8 mouse cellular contexts compared by ENCODE assay signal in the genomic region with DNA sequence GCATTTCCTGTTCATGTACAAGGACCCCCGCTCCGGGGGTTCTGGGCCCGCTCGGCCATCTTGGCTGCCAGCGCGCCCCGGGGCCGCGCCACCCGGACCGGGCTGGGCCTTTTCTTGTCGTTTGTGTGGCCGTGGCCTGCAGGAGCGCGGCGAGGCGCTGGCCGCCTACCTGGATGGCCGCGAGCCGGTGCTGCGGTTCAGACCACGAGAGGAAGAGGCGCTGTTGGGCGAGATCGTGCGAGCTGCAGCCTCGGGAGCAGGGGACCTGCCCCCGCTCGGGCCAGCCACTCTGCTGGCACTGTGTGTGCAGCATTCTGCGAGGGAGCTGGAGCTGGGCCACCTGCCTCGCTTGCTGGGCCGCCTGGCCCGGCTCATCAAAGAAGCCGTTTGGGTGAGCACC. TPM values are rescaled to one million over a fixed set of nuclear protein-coding genes. Genes with fewer than 3 reads are reported as not detected.
DNase-seq lines count a peak whose midpoint lies in the region; ATAC-seq and TF ChIP-seq lines count a peak whose summit lies in the region.

No protein-coding gene starts in this region.

- 20% methylated on average over 28 of the region's 35 CpGs for WGBS in heart, postnatal 0 days
- 36% methylated on average over 35 of the region's 35 CpGs for WGBS in liver, embryonic 11.5 days
- WGBS in stomach, embryonic 16.5 days: 18% methylated on average over 35 of the region's 35 CpGs

- H3K27ac ChIP-seq in heart, postnatal 0 days (ENCODE audit: low read depth): 0 out of 2 replicates have a peak overlapping the region, but pooled peaks have one; percentile 11
- H3K27ac ChIP-seq in liver, embryonic 11.5 days (ENCODE audit: low read depth, low read length): no peak overlapping the region
- no peak overlapping the region for H3K27ac ChIP-seq in stomach, embryonic 16.5 days (ENCODE audit: low read length)

- peak; percentile 37 for TF ChIP-seq CTCF in heart, postnatal 0 days (IDR thresholded peaks at IDR 0.05; ENCODE audit: low read depth)

- H3K4me2 ChIP-seq in heart, postnatal 0 days (ENCODE audit: low read depth, low read length): peak overlapping the region; percentile 50
- H3K4me2 ChIP-seq in liver, embryonic 11.5 days: peak overlapping the region; percentile 54
- H3K4me2 ChIP-seq in stomach, embryonic 16.5 days (ENCODE audit: low read depth, low read length): peak overlapping the region; percentile 48

- no peak overlapping the region; the same call in 1 of the 2 replicates for H3K9ac ChIP-seq in heart, postnatal 0 days (replicated peaks; ENCODE audit: low read depth, low read length)
- H3K9ac ChIP-seq in liver, embryonic 11.5 days (ENCODE audit: low read depth, low read length): peak overlapping the region; percentile 30; the same call in 1 of the 2 replicates
- H3K9ac ChIP-seq in stomach, embryonic 16.5 days (ENCODE audit: low read length): peak overlapping the region; percentile 67

- H3K9me3 ChIP-seq in heart, postnatal 0 days (replicated peaks; ENCODE audit: control insufficient read depth, low read length): no peaks in the 10 kb centered on the region
- H3K9me3 ChIP-seq in liver, embryonic 11.5 days (ENCODE audit: control insufficient read depth, low read length): no peaks in the 10 kb centered on the region
- no peaks in the 10 kb centered on the region for H3K9me3 ChIP-seq in stomach, embryonic 16.5 days (replicated peaks; ENCODE audit: control insufficient read depth, low read length)

- peak overlapping the region; percentile 19 for H3K4me3 ChIP-seq in heart, postnatal 0 days (ENCODE audit: low read depth, low read length)
- H3K4me3 ChIP-seq in liver, embryonic 11.5 days (ENCODE audit: low read depth, low read length): no peak overlapping the region
- H3K4me3 ChIP-seq in stomach, embryonic 16.5 days (replicated peaks; ENCODE audit: low read length): peak overlapping the region; percentile 21

- H3K4me1 ChIP-seq in heart, postnatal 0 days (ENCODE audit: control insufficient read depth, insufficient read depth): no peaks in the 10 kb centered on the region; the same call in 1 of the 2 replicates
- peaks cover 9% of the 10 kb centered on the region for H3K4me1 ChIP-seq in liver, embryonic 11.5 days (replicated peaks; ENCODE audit: control insufficient read depth, insufficient read depth, low read length)
- peaks cover 4% of the 10 kb centered on the region; the same call in 1 of the 2 replicates for H3K4me1 ChIP-seq in stomach, embryonic 16.5 days (ENCODE audit: control insufficient read depth, insufficient read depth, low read length)

- DNase-seq in layer of hippocampus, postnatal 10 days (ENCODE audit: low spot score in 2 of 2): peak; percentile 45 to 56
- no peak for DNase-seq in layer of hippocampus, postnatal 14 days (ENCODE audit: low spot score in 2 of 2)
- DNase-seq in cerebellum, postnatal 14 days: peak; percentile 70 to 80
- DNase-seq in heart, postnatal 0 days (ENCODE audit: low spot score): no peak
- no peak for DNase-seq in liver, embryonic 11.5 days (ENCODE audit: low spot score)
- DNase-seq in MN1 (ENCODE audit: low spot score): no peak

- peaks cover 21% of the 10 kb centered on the region for H3K36me3 ChIP-seq in heart, postnatal 0 days (replicated peaks; ENCODE audit: control insufficient read depth, insufficient read depth, low read length)
- peaks cover 6% of the 10 kb centered on the region; the same call in 1 of the 2 replicates for H3K36me3 ChIP-seq in liver, embryonic 11.5 days (ENCODE audit: control insufficient read depth, insufficient read depth, low read length)
- H3K36me3 ChIP-seq in stomach, embryonic 16.5 days (ENCODE audit: control insufficient read depth, insufficient read depth, low read length): 0 out of 2 replicates have a peak, but pooled peaks cover 3% of the 10 kb centered on the region

- ATAC-seq in heart, postnatal 0 days (ENCODE audit: insufficient read depth, low read depth): peak; percentile 34; the same call in 1 of the 2 replicates
- ATAC-seq in liver, embryonic 11.5 days (replicated peaks; ENCODE audit: low FRiP score): no peak
- 0 out of 2 replicates have a peak, but pooled peaks have one; percentile 17 for ATAC-seq in stomach, embryonic 16.5 days (ENCODE audit: insufficient read depth, low FRiP score)
- no peak for ATAC-seq in inflammation-experienced regulatory T-cells, adult 6 months

- H3K27me3 ChIP-seq in heart, postnatal 0 days (ENCODE audit: control insufficient read depth, insufficient read depth, low read length): peaks cover 11% of the 10 kb centered on the region
- peaks cover 18% of the 10 kb centered on the region for H3K27me3 ChIP-seq in liver, embryonic 11.5 days (replicated peaks; ENCODE audit: control insufficient read depth, insufficient read depth, low read length)
- no peaks in the 10 kb centered on the region for H3K27me3 ChIP-seq in stomach, embryonic 16.5 days (ENCODE audit: control insufficient read depth, insufficient read depth, low read length)

- TF ChIP-seq EP300 in heart, postnatal 0 days (IDR thresholded peaks at IDR 0.05; ENCODE audit: low read depth): no peak

RNA-seq across cellular contexts. Expression of gene Rasip1, which starts 5.2 kb away (rescaled TPM):
- 10 to 100 TPM; 13.9 to 14.5 TPM for total RNA-seq in layer of hippocampus, postnatal 10 days (2021)
- total RNA-seq in layer of hippocampus, postnatal 14 days (2021): 10 to 100 TPM in 1 of 2 experiments, 1 to 10 TPM in 1; 9.3 to 10.3 TPM
- 68.8 and 77.6 TPM in 2 replicates for total RNA-seq in heart, postnatal 0 days (2014; rRNA removed; ENCODE audit: low replicate concordance)
- polyA plus RNA-seq in heart, postnatal 0 days (2015; fragmentation: Nextera tagmentation; extraction: Ambion mirVana): 13.7 and 14.3 TPM in 2 replicates
- polyA plus RNA-seq in liver, embryonic 11.5 days (2014; fragmentation: Nextera tagmentation; extraction: Ambion mirVana): 8.0 and 9.3 TPM in 2 replicates
- 3.3 and 4.4 TPM in 2 replicates for polyA plus RNA-seq in stomach, embryonic 16.5 days (2015; fragmentation: Nextera tagmentation; extraction: Ambion mirVana)
- under 1 TPM in 1 of 3 experiments, not detected in 2; 0.17 TPM for polyA plus RNA-seq in inflammation-experienced regulatory T-cells, adult 6 months (2017; shearing (Covaris generic))

RNA-seq across cellular contexts. Expression of gene Mamstr, which starts 7.3 kb away (rescaled TPM):
- total RNA-seq in layer of hippocampus, postnatal 10 days (2021): 1 to 10 TPM; 1.7 TPM
- 1 to 10 TPM; 1.7 to 1.8 TPM for total RNA-seq in layer of hippocampus, postnatal 14 days (2021)
- 5.6 and 6.5 TPM in 2 replicates for total RNA-seq in heart, postnatal 0 days (2014; rRNA removed; ENCODE audit: low replicate concordance)
- 7.2 and 7.7 TPM in 2 replicates for polyA plus RNA-seq in heart, postnatal 0 days (2015; fragmentation: Nextera tagmentation; extraction: Ambion mirVana)
- 0.69 and 0.73 TPM in 2 replicates for polyA plus RNA-seq in liver, embryonic 11.5 days (2014; fragmentation: Nextera tagmentation; extraction: Ambion mirVana)
- polyA plus RNA-seq in stomach, embryonic 16.5 days (2015; fragmentation: Nextera tagmentation; extraction: Ambion mirVana): 10.9 and 14.2 TPM in 2 replicates
- polyA plus RNA-seq in inflammation-experienced regulatory T-cells, adult 6 months (2017; shearing (Covaris generic)): not detected

RNA-seq across cellular contexts. Expression of gene Izumo1, which starts 10.9 kb away (rescaled TPM):
- not detected for total RNA-seq in layer of hippocampus, postnatal 10 days (2021)
- total RNA-seq in layer of hippocampus, postnatal 14 days (2021): under 1 TPM in 1 of 2 experiments, not detected in 1; 0.23 TPM
- 0.53 TPM in 1 of 2 replicates, not detected in the other for total RNA-seq in heart, postnatal 0 days (2014; rRNA removed; ENCODE audit: low replicate concordance)
- 0.11 and 0.23 TPM in 2 replicates for polyA plus RNA-seq in heart, postnatal 0 days (2015; fragmentation: Nextera tagmentation; extraction: Ambion mirVana)
- 0.21 and 0.22 TPM in 2 replicates for polyA plus RNA-seq in liver, embryonic 11.5 days (2014; fragmentation: Nextera tagmentation; extraction: Ambion mirVana)
- 0.15 TPM in 1 of 2 replicates, not detected in the other for polyA plus RNA-seq in stomach, embryonic 16.5 days (2015; fragmentation: Nextera tagmentation; extraction: Ambion mirVana)
- not detected for polyA plus RNA-seq in inflammation-experienced regulatory T-cells, adult 6 months (2017; shearing (Covaris generic))

RNA-seq across cellular contexts. Expression of gene Fut1, which starts 15.4 kb away (rescaled TPM):
- under 1 TPM; 0.20 to 0.71 TPM for total RNA-seq in layer of hippocampus, postnatal 10 days (2021)
- not detected for total RNA-seq in layer of hippocampus, postnatal 14 days (2021)
- not detected in 2 replicates for total RNA-seq in heart, postnatal 0 days (2014; rRNA removed; ENCODE audit: low replicate concordance)
- not detected in 2 replicates for polyA plus RNA-seq in heart, postnatal 0 days (2015; fragmentation: Nextera tagmentation; extraction: Ambion mirVana)
- polyA plus RNA-seq in liver, embryonic 11.5 days (2014; fragmentation: Nextera tagmentation; extraction: Ambion mirVana): not detected in 2 replicates
- 1.2 and 1.5 TPM in 2 replicates for polyA plus RNA-seq in stomach, embryonic 16.5 days (2015; fragmentation: Nextera tagmentation; extraction: Ambion mirVana)
- polyA plus RNA-seq in inflammation-experienced regulatory T-cells, adult 6 months (2017; shearing (Covaris generic)): not detected

RNA-seq across cellular contexts. Expression of gene Fgf21, which starts 17.2 kb away (rescaled TPM):
- not detected for total RNA-seq in layer of hippocampus, postnatal 10 days (2021)
- total RNA-seq in layer of hippocampus, postnatal 14 days (2021): not detected
- not detected in 2 replicates for total RNA-seq in heart, postnatal 0 days (2014; rRNA removed; ENCODE audit: low replicate concordance)
- 0.12 TPM in 1 of 2 replicates, not detected in the other for polyA plus RNA-seq in heart, postnatal 0 days (2015; fragmentation: Nextera tagmentation; extraction: Ambion mirVana)
- 0.23 TPM in 1 of 2 replicates, not detected in the other for polyA plus RNA-seq in liver, embryonic 11.5 days (2014; fragmentation: Nextera tagmentation; extraction: Ambion mirVana)
- 0.28 and 0.32 TPM in 2 replicates for polyA plus RNA-seq in stomach, embryonic 16.5 days (2015; fragmentation: Nextera tagmentation; extraction: Ambion mirVana)
- polyA plus RNA-seq in inflammation-experienced regulatory T-cells, adult 6 months (2017; shearing (Covaris generic)): not detected

Comparison
In these comparisons a context has a peak if more than half of its experiments do, and no peak if none do; other contexts are left out.
1. DNase-seq: peak in layer of hippocampus, postnatal 10 days (2 of 2) and cerebellum, postnatal 14 days (2 of 2); none in layer of hippocampus, postnatal 14 days (0 of 2), heart, postnatal 0 days (single experiment), liver, embryonic 11.5 days (single experiment) and MN1 (single experiment).
2. ATAC-seq: peak in heart, postnatal 0 days (single experiment) and stomach, embryonic 16.5 days (single experiment); none in liver, embryonic 11.5 days (single experiment) and inflammation-experienced regulatory T-cells, adult 6 months (single experiment).
3. Peak in every context shown above with its lines, with median percentiles within 50 percentile points of each other: H3K4me2 ChIP-seq.